Mouse (Mus musculus) lung, embryonic 14.5 days (tissue): ENCODE data around the gene Plppr5. TPM values are rescaled to one million over a fixed set of nuclear protein-coding genes. Genes with fewer than 3 reads are reported as not detected.

Experiments used
- ATAC-seq: fragments of 200-750 bp; cut with Nextera tagmentation; 2 replicates; pipeline ENCODE4 v1.8.0; 2017; ENCODE audit warnings: mild to moderate bottlenecking, moderate TSS enrichment, moderate library complexity; ENCODE audit not compliant: insufficient read depth
- DNase-seq: peaks from one replicate; pipeline ENCODE4 v3.0.0-alpha.2; 2015
- H3K27ac ChIP-seq: fragments of 300-500 bp; sonication (generic); 2 replicates; pipeline ENCODE4 v1.5.1; 2014; ENCODE audit warnings: low read depth, mild to moderate bottlenecking, moderate library complexity
- H3K27me3 ChIP-seq: fragments of 300-500 bp; sonication (generic); 2 replicates; pipeline ENCODE4 v1.6.1; 2014; ENCODE audit warnings: low read length, control low read depth; ENCODE audit not compliant: insufficient read depth
- H3K36me3 ChIP-seq: fragments of 300-500 bp; sonication (generic); 2 replicates; pipeline ENCODE4 v1.6.1; 2014; ENCODE audit warnings: control low read depth; ENCODE audit not compliant: insufficient read depth
- H3K4me1 ChIP-seq: fragments of 300-500 bp; sonication (generic); 2 replicates; pipeline ENCODE4 v1.6.1; 2014; ENCODE audit warnings: antibody characterized with exemption, control low read depth; ENCODE audit not compliant: insufficient read depth
- H3K4me2 ChIP-seq: fragments of 300-500 bp; sonication (generic); 2 replicates; pipeline ENCODE4 v1.6.1; 2014; ENCODE audit warnings: mild to moderate bottlenecking
- H3K4me3 ChIP-seq: fragments of 300-500 bp; sonication (generic); 2 replicates; pipeline ENCODE4 v1.5.1; 2014; ENCODE audit warnings: low read depth, low read length
- H3K9ac ChIP-seq: fragments of 300-500 bp; sonication (generic); 2 replicates; pipeline ENCODE4 v1.6.1; 2014
- H3K9me3 ChIP-seq: fragments of 300-500 bp; sonication (generic); 2 replicates; pipeline ENCODE4 v1.6.1; 2016; ENCODE audit warnings: low read depth, low read length, control low read depth
- CTCF ChIP-seq: IDR thresholded peaks from 2 replicates; pipeline ENCODE4 v1.5.1; 2016; ENCODE audit warnings: antibody characterized with exemption, low read depth
- WGBS: fragments of 180-500 bp; shearing (Covaris S2); extraction: QIAGEN DNeasy Blood & Tissue Kit; methylation state at CpG from one replicate; pipeline ENCODE4 v1.1.7; 2014; 5-methylcytosine and 5-hydroxymethylcytosine counted together
- polyA plus RNA-seq: library from polyadenylated mRNA; unstranded; fragments of >200 nt; fragmentation: Nextera tagmentation; extraction: Ambion mirVana; gene quantifications from 2 replicates; pipeline ENCODE4 v1.2.1, GENCODE M21; 2014

Plppr5 gene
- polyA plus RNA-seq, 1 experiment from 2014 or later: 1.7 TPM

DNA sequence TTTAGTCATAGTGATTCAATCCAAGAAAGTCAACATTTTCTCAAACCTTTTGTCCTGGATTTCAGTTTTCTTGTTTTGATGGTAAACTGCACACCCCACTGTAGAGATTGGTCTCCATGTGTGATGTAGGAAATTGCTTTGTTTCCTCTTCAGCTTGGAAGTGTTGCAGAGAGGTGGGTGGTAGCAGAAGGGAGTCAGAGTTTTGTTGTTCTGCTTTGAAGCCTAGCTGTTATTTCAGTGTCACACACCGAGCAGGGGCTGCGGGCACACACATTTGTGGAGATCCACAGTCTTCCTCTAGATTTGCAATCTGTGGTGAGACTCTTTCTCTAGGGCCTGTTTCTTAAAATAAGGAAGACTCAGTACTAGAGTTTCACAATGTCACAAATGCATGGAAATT, 8.0 kb downstream of the Plppr5 start:
- no peak overlapping the region for H3K4me3 ChIP-seq

DNA sequence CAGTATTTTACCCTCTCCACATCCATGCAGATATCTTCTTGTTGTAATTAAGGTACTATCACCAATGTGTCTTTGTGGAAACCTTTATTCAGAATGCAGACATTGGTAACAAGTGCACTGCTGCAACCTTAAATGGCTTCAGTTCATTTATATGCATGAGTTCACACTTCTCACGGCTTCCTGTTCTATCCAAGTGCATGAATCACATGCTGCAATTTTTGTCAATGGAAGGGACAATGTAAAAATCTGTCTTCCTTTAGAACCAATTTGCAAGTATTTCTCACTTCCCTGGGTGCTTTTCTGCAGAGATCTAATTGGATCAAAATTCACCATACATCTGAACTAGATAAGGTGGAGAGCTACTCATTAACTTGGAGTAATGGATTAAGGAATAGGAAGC, 27.8 kb downstream of the Plppr5 start:
- H3K27ac ChIP-seq: no peak overlapping the region
- no peak overlapping the region for H3K9ac ChIP-seq
- no peaks in the 10 kb centered on the region for H3K9me3 ChIP-seq
- H3K36me3 ChIP-seq: no peaks in the 10 kb centered on the region
- no peaks in the 10 kb centered on the region for H3K4me1 ChIP-seq
- no peaks in the 10 kb centered on the region for H3K27me3 ChIP-seq
- DNase-seq (no peak), ATAC-seq (no peak)
- no peak overlapping the region for H3K4me2 ChIP-seq
- no peak overlapping the region for H3K4me3 ChIP-seq
- TF ChIP-seq CTCF: no peak
- 71% methylated on average over 1 of the region's 1 CpGs for WGBS

More for the DNA sequence above, 8.0 kb downstream of the Plppr5 start:
- TF ChIP-seq CTCF: no peak
- 0 out of 2 replicates have a peak, but pooled peaks cover 5% of the 10 kb centered on the region for H3K27me3 ChIP-seq
- DNase-seq: no peak
- WGBS: 78% methylated on average over 2 of the region's 2 CpGs
- no peaks in the 10 kb centered on the region for H3K36me3 ChIP-seq
- no peak for ATAC-seq
- no peaks in the 10 kb centered on the region for H3K4me1 ChIP-seq
- no peak overlapping the region for H3K27ac ChIP-seq
- no peak overlapping the region for H3K9ac ChIP-seq
- H3K4me2 ChIP-seq: no peak overlapping the region
- no peaks in the 10 kb centered on the region for H3K9me3 ChIP-seq

DNA sequence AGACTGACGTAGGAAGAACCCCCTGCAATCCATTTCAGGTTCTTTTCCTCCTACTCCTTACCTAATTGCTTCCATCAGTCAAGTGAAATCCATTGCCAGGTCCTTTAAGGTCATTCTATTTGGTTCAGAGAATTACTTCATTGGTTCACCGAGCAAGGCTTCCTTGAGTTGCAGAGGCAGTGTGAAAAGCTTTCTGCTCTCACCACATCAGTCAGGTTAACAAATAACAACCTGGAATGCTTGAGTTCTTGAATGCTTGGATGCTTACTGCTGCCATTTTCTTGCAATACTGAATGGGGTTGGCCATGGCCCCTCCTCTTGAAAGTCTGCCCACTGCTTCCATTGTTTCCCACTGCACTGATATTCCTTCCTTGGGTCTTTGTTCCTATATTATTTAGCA, 28.8 kb downstream of the Plppr5 start:
- no peak overlapping the region for H3K4me3 ChIP-seq
- H3K4me2 ChIP-seq: no peak overlapping the region
- no peak for ATAC-seq
- WGBS: 66% methylated on average over 2 of the region's 2 CpGs
- H3K9me3 ChIP-seq: no peaks in the 10 kb centered on the region
- DNase-seq: no peak
- no peaks in the 10 kb centered on the region for H3K27me3 ChIP-seq
- no peaks in the 10 kb centered on the region for H3K4me1 ChIP-seq
- no peak for TF ChIP-seq CTCF
- no peak overlapping the region for H3K27ac ChIP-seq
- no peaks in the 10 kb centered on the region for H3K36me3 ChIP-seq
- H3K9ac ChIP-seq: no peak overlapping the region

GRCm38 (mm10) chr3:117606383-117606782, 31.7 kb downstream of the Plppr5 start:
- Histone ChIP-seq H3K27me3 (no peaks in the 10 kb centered on the region), H3K9me3 (no peaks in the 10 kb centered on the region), H3K4me3 (no peak overlapping the region), H3K4me1 (no peaks in the 10 kb centered on the region), H3K27ac (no peak overlapping the region), H3K4me2 (no peak overlapping the region), H3K36me3 (no peaks in the 10 kb centered on the region), H3K9ac (no peak overlapping the region)
- ATAC-seq (peak; percentile 52; the same call in 1 of the 2 replicates), DNase-seq (peak; percentile 31)
- no peak for TF ChIP-seq CTCF

- no peak overlapping the region for H3K27ac ChIP-seq
- no peaks in the 10 kb centered on the region for H3K27me3 ChIP-seq
- no peaks in the 10 kb centered on the region for H3K9me3 ChIP-seq
- H3K4me2 ChIP-seq: no peak overlapping the region
- WGBS: 45% methylated on average over 5 of the region's 5 CpGs
- ATAC-seq (no peak; the same call in 1 of the 2 replicates), DNase-seq (peak; percentile 6)
- no peaks in the 10 kb centered on the region for H3K4me1 ChIP-seq
- no peak overlapping the region for H3K9ac ChIP-seq
- no peak overlapping the region for H3K4me3 ChIP-seq
- no peak for TF ChIP-seq CTCF
- H3K36me3 ChIP-seq: no peaks in the 10 kb centered on the region
Observed at GRCm38 (mm10) chr3:117611453-117611852, 36.8 kb downstream of the Plppr5 start.

- ATAC-seq (no peak), DNase-seq (no peak)
- no peaks in the 10 kb centered on the region for H3K9me3 ChIP-seq
- no peak overlapping the region for H3K9ac ChIP-seq
- no peaks in the 10 kb centered on the region for H3K27me3 ChIP-seq
- 54% methylated on average over 1 of the region's 1 CpGs for WGBS
- no peak overlapping the region for H3K4me3 ChIP-seq
- no peak overlapping the region for H3K4me2 ChIP-seq
- H3K27ac ChIP-seq: no peak overlapping the region
- TF ChIP-seq CTCF: no peak
- H3K4me1 ChIP-seq: no peaks in the 10 kb centered on the region
- no peaks in the 10 kb centered on the region for H3K36me3 ChIP-seq
Observed at GRCm38 (mm10) chr3:117614856-117615255, 40.2 kb downstream of the Plppr5 start.

GRCm38 (mm10) chr3:117625257-117626001, 50.8 kb downstream of the Plppr5 start:
- no peak for DNase-seq
- Histone ChIP-seq H3K4me3 (no peak overlapping the region), H3K9me3 (no peaks in the 10 kb centered on the region), H3K4me2 (no peak overlapping the region), H3K27me3 (no peaks in the 10 kb centered on the region), H3K36me3 (no peaks in the 10 kb centered on the region), H3K27ac (no peak overlapping the region), H3K9ac (no peak overlapping the region), H3K4me1 (no peaks in the 10 kb centered on the region)
- TF ChIP-seq CTCF: no peak
- 90% methylated on average over 13 of the region's 13 CpGs for WGBS
- no peak for ATAC-seq
